Mouse (Mus musculus) limb, embryonic 14.5 days (tissue): ENCODE measurements at regions not wholly inside any gene's neighbourhood (a gene's known extent, or its start where the extent isn't known, plus 50 kb on each side); places are given as distances from the start of the nearest gene placed in this dataset.
A peak's percentile ranks its signal among the peaks of the same experiment; 100 is the strongest.

Source experiments
- ATAC-seq: fragments of 200-750 bp; cut with Nextera tagmentation; 2 replicates; pipeline ENCODE4 v1.8.0; 2017; ENCODE audit warnings: low read depth, moderate number of reproducible peaks, moderate TSS enrichment; ENCODE audit not compliant: low FRiP score
- DNase-seq: peaks from one replicate; pipeline ENCODE4 v3.0.0-alpha.2; 2015; ENCODE audit warnings: low spot score
- H3K27ac ChIP-seq: fragments of 300-500 bp; sonication (generic); replicated peaks from 2 replicates; pipeline ENCODE4 v1.5.1; 2014; ENCODE audit warnings: low read depth, mild to moderate bottlenecking, low read length, moderate library complexity, mixed read lengths
- H3K27me3 ChIP-seq: fragments of 300-500 bp; sonication (generic); 2 replicates; pipeline ENCODE4 v1.6.1; 2014; ENCODE audit warnings: low read length, mixed read lengths; ENCODE audit not compliant: control insufficient read depth, insufficient read depth
- H3K36me3 ChIP-seq: fragments of 300-500 bp; sonication (generic); 2 replicates; pipeline ENCODE4 v1.6.1; 2014; ENCODE audit warnings: mild to moderate bottlenecking, low read length, moderate library complexity, mixed read lengths; ENCODE audit not compliant: control insufficient read depth, insufficient read depth
- H3K4me1 ChIP-seq: fragments of 300-500 bp; sonication (generic); 2 replicates; pipeline ENCODE4 v1.6.1; 2014; ENCODE audit warnings: antibody characterized with exemption, low read length, mixed read lengths; ENCODE audit not compliant: control insufficient read depth, insufficient read depth
- H3K4me2 ChIP-seq: fragments of 300-500 bp; sonication (generic); replicated peaks from 2 replicates; pipeline ENCODE4 v1.6.1; 2014; ENCODE audit warnings: low read depth, mild to moderate bottlenecking, low read length, moderate library complexity; ENCODE audit not compliant: severe bottlenecking
- H3K4me3 ChIP-seq: fragments of 300-500 bp; sonication (generic); replicated peaks from 2 replicates; pipeline ENCODE4 v1.5.1; 2014; ENCODE audit warnings: low read length
- H3K9ac ChIP-seq: fragments of 300-500 bp; sonication (generic); 2 replicates; pipeline ENCODE4 v1.6.1; 2014; ENCODE audit warnings: mild to moderate bottlenecking, low read depth, low read length, moderate library complexity; ENCODE audit not compliant: severe bottlenecking
- H3K9me3 ChIP-seq: fragments of 300-500 bp; sonication (generic); 2 replicates; pipeline ENCODE4 v1.6.1; 2016; ENCODE audit warnings: low read length; ENCODE audit not compliant: control insufficient read depth
- POLR2A ChIP-seq: fragments of 200-500 bp; IDR thresholded peaks from 2 replicates; pipeline ENCODE4 v1.8.0; 2012; ENCODE audit warnings: inconsistent platforms, mild to moderate bottlenecking, moderate library complexity, borderline replicate concordance; ENCODE audit not compliant: insufficient read depth, insufficient read length; ENCODE audit errors: extremely low read depth
- WGBS: fragments of 180-500 bp; shearing (Covaris S2); extraction: QIAGEN DNeasy Blood & Tissue Kit; methylation state at CpG from one replicate; pipeline ENCODE4 v1.1.7; 2014; 5-methylcytosine and 5-hydroxymethylcytosine counted together

DNA sequence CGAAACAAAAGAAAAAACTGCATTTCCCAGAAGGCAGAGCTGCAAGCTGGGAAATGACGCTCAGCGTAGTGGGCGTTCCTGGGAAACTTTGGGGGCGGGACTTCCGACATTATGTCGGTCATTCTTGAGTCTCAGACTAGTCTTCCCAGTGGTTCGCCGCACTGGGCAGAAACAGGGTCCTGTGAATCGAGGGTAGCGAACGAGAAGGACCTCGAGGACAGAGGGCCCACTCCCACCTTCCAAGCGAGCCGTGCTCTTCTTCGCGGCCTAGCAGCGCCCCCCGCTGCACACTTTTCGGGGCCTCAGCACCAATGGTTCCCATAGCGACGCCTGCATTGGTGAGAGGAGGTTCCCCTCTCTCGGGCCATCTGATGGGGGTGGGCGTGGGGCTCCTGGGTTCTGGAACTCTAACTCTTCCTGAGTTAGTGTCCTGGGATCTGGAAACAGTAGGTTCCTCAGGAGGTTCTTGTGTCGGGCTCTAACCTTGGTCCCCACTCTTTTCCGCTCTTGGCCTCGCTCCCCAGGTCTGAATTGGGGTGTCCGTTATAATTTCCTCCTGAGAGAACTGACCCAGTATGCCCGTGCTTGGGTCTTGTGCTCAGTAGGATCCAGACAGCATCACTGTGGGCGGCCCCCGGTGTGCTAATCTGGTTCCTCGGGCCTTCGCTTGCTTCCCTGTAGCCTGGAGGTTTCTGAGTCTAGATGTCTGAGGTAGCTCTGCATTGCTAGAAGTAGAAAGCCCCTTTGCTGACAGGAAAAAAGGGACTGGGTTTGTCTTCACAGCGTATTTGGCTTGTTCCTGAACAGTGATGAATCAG lies 52.8 kb upstream of the Gramd1a start:
- Histone ChIP-seq H3K27me3 (no peaks in the 10 kb centered on the region), H3K4me1 (0 out of 2 replicates have a peak, but pooled peaks cover 3% of the 10 kb centered on the region), H3K4me2 (peak overlapping the region; percentile 68), H3K9me3 (no peaks in the 10 kb centered on the region), H3K4me3 (peak overlapping the region; percentile 64), H3K36me3 (no peaks in the 10 kb centered on the region), H3K27ac (peak overlapping the region; percentile 38; the same call in 1 of the 2 replicates), H3K9ac (peak overlapping the region; percentile 73)
- ATAC-seq (peak; percentile 82), DNase-seq (peak; percentile 80)
- TF ChIP-seq POLR2A = 0 out of 2 replicates have a peak, but pooled peaks have one; percentile 53
- 37% methylated on average over 34 of the region's 34 CpGs for WGBS

GRCm38 (mm10) chr7:31207563-31208236 lies 52.0 kb upstream of the Gramd1a start:
- Histone ChIP-seq H3K36me3 (no peaks in the 10 kb centered on the region), H3K4me3 (peak overlapping the region; percentile 64), H3K27ac (no peak overlapping the region), H3K4me2 (peak overlapping the region; percentile 68), H3K9ac (no peak overlapping the region), H3K27me3 (no peaks in the 10 kb centered on the region), H3K4me1 (0 out of 2 replicates have a peak, but pooled peaks cover 3% of the 10 kb centered on the region), H3K9me3 (no peaks in the 10 kb centered on the region)
- WGBS = 74% methylated on average over 13 of the region's 13 CpGs
- DNase-seq (no peak), ATAC-seq (peak; percentile 21; the same call in 1 of the 2 replicates)
- TF ChIP-seq POLR2A = no peak
